Mouse (Mus musculus) myocyte (in vitro differentiated cells): Measurements from ENCODE around the gene Rims1.

ENCODE experiments used
- CEBPB ChIP-seq: IDR thresholded peaks from 2 replicates; pipeline ENCODE4 v1.6.1; 2011; ENCODE audit warnings: mild to moderate bottlenecking, moderate library complexity; ENCODE audit not compliant: poor library complexity, insufficient read depth, severe bottlenecking
- E2F4 ChIP-seq: IDR thresholded peaks from one replicate; pipeline ENCODE4 v1.6.1; 2011; ENCODE audit warnings: mild to moderate bottlenecking, control low read depth, moderate library complexity; ENCODE audit not compliant: insufficient read depth
- MAX ChIP-seq: IDR thresholded peaks from one replicate; pipeline ENCODE4 v1.6.1; 2011; ENCODE audit warnings: low read depth, mild to moderate bottlenecking, control low read depth
- MYOD1 ChIP-seq, 3 experiments: IDR thresholded peaks; one replicate each; pipeline ENCODE4 v1.6.1; 2011; ENCODE audit warnings: control low read depth in 2 of 3, low read depth in 2 of 3, mild to moderate bottlenecking in 2 of 3, moderate library complexity in 1 of 3; ENCODE audit not compliant: insufficient read length in 2 of 3, control insufficient read depth in 1 of 3
- MYOG ChIP-seq, 3 experiments: IDR thresholded peaks; one replicate each; pipeline ENCODE4 v1.6.1; 2011; ENCODE audit warnings: control low read depth in 2 of 3, low read depth in 2 of 3, mild to moderate bottlenecking in 2 of 3; ENCODE audit not compliant: insufficient read length in 2 of 3, control insufficient read depth in 1 of 3, insufficient read depth in 1 of 3
- POLR2A ChIP-seq: IDR thresholded peaks from one replicate; pipeline ENCODE4 v1.6.1; 2011; ENCODE audit warnings: low read depth, mild to moderate bottlenecking, control low read depth, moderate library complexity; ENCODE audit not compliant: insufficient read length
- POLR2AphosphoS2 ChIP-seq: IDR thresholded peaks from one replicate; pipeline ENCODE4 v1.6.1; 2011; ENCODE audit warnings: low read depth, control low read depth; ENCODE audit not compliant: insufficient read length
- REST ChIP-seq: IDR thresholded peaks from one replicate; pipeline ENCODE4 v1.6.1; 2011; ENCODE audit warnings: mild to moderate bottlenecking, control low read depth, moderate library complexity; ENCODE audit not compliant: insufficient read depth, insufficient read length
- SRF ChIP-seq: IDR thresholded peaks from one replicate; pipeline ENCODE4 v1.6.1; 2011; ENCODE audit warnings: low read depth; ENCODE audit not compliant: control insufficient read depth, insufficient read length
- TCF12 ChIP-seq: IDR thresholded peaks from one replicate; pipeline ENCODE4 v1.6.1; 2011; ENCODE audit warnings: mild to moderate bottlenecking, control low read depth; ENCODE audit not compliant: poor library complexity, insufficient read depth, severe bottlenecking
- TCF3 ChIP-seq: IDR thresholded peaks from one replicate; pipeline ENCODE4 v1.6.1; 2011; ENCODE audit warnings: low read depth, control low read depth; ENCODE audit not compliant: insufficient read length
- USF1 ChIP-seq: IDR thresholded peaks from one replicate; pipeline ENCODE4 v1.6.1; 2011; ENCODE audit warnings: low read depth, mild to moderate bottlenecking, control low read depth, moderate library complexity

DNA sequence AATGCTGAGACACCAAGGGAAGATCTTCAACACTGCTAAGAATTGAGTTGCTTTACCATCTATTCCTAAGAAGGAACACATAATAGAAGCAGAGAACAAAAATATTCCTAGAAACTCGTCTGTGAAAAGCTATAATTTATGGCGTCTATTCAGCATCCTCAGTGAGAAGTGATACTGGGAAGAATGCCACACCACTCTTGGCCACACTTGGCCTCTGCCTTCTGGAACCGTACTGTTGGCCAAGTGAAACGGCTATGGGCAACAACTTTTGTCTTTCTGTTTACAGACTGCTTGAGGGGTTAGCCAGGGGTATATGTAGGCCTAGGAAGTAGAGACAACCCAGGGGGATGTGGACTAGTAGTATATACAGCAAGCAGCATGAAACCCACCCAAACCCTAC lies 547.4 kb downstream of the Rims1 start:
- TF ChIP-seq POLR2A = no peak
- TF ChIP-seq POLR2AphosphoS2 = no peak
- no peak for TF ChIP-seq E2F4
- no peak for TF ChIP-seq MYOD1 (IDR thresholded peaks at IDR 0.05; ENCODE audit: control insufficient read depth in 1 of 3, insufficient read length in 2 of 3, low read depth in 2 of 3)
- TF ChIP-seq SRF = no peak
- no peak for TF ChIP-seq CEBPB
- no peak for TF ChIP-seq TCF3
- TF ChIP-seq MYOG (IDR thresholded peaks at IDR 0.05; ENCODE audit: control insufficient read depth in 1 of 3, insufficient read depth in 1 of 3, insufficient read length in 2 of 3, low read depth in 2 of 3) = no peak
- TF ChIP-seq MAX = no peak
- no peak for TF ChIP-seq TCF12
- no peak for TF ChIP-seq USF1
- no peak for TF ChIP-seq REST
